Mouse (Mus musculus) E14TG2a.4 (cell line): ENCODE data around the gene Fhl4.

ENCODE experiments used
- CTCF ChIP-seq: conservative IDR thresholded peaks from 2 replicates; pipeline ENCODE4 v1.5.1; 2014; ENCODE audit warnings: low read length
- NANOG ChIP-seq: IDR thresholded peaks from 2 replicates; pipeline ENCODE4 v1.6.1; 2014; ENCODE audit warnings: borderline replicate concordance, low read length, mixed read lengths

- TF ChIP-seq CTCF (no peak), NANOG (peak; percentile 83)
These were observed 30.6 kb downstream of the Fhl4 start for GRCm38 (mm10) chr10:85071605-85072152.
